Mouse (Mus musculus) erythroblast, embryonic 14.5 days (primary cell): ENCODE measurements around the gene Chrna1.

ENCODE experiments used
- GATA1 ChIP-seq: IDR thresholded peaks from 2 replicates; pipeline ENCODE4 v1.6.1; 2012; ENCODE audit warnings: low read length, inconsistent platforms, mixed read lengths
- TAL1 ChIP-seq: IDR thresholded peaks from 3 replicates; pipeline ENCODE4 v1.6.1; 2012; ENCODE audit warnings: low read length, inconsistent platforms, mixed read lengths

- TF ChIP-seq TAL1 (no peak), GATA1 (no peak)
These were observed 32.8 kb upstream of the Chrna1 start for GRCm38 (mm10) chr2:73612941-73613340.
